Mouse (Mus musculus): ENCODE results near the gene Rrad. TPM values are rescaled to one million over a fixed set of nuclear protein-coding genes. Genes with fewer than 3 reads are reported as not detected.
"Not testable (repeated sequence)": the region's sequence is repeated elsewhere in the genome, so short reads cannot be mapped to it uniquely, and the experiment has no call there.

Rrad gene
- polyA plus RNA-seq (2015; fragmentation: Nextera tagmentation; extraction: Ambion mirVana) = 3.7 and 4.9 TPM in 2 replicates

GRCm38 (mm10) chr8:104630981-104631663 lies at the start of gene Rrad:
Gene Rrad, minus strand, starts transcription at chr8:104631327.
- H3K4me3 ChIP-seq = peak within 1 kb of the TSS; percentile 34
- H3K36me3 ChIP-seq = peaks cover 12% of the 10 kb centered on the region
- peaks cover 35% of the 10 kb centered on the region for H3K27me3 ChIP-seq
- peaks cover 15% of the 10 kb centered on the region for H3K4me1 ChIP-seq (replicated peaks)
- H3K9me3 ChIP-seq = no peaks in the 10 kb centered on the region
- under 1% methylated on average over 27 of the region's 28 CpGs for WGBS
- no peak within 1 kb of the TSS for H3K27ac ChIP-seq (replicated peaks)
- H3K9ac ChIP-seq = peak within 1 kb of the TSS; percentile 63
- peak; percentile 71 for ATAC-seq (ENCODE audit: low read depth)
- H3K4me2 ChIP-seq = peak within 1 kb of the TSS; percentile 62

- Histone ChIP-seq H3K27ac (replicated peaks) (no peak overlapping the region), H3K4me3 (no peak overlapping the region), H3K9me3 (no peaks in the 10 kb centered on the region), H3K4me2 (no peak overlapping the region), H3K9ac (no peak overlapping the region), H3K4me1 (replicated peaks) (no peaks in the 10 kb centered on the region), H3K27me3 (peaks cover 7% of the 10 kb centered on the region), H3K36me3 (no peaks in the 10 kb centered on the region)
- 0 out of 2 replicates have a peak, but pooled peaks have one; percentile 32 for ATAC-seq (ENCODE audit: low read depth)
- WGBS = 81% methylated on average over 4 of the region's 4 CpGs
These were observed 24.5 kb upstream of the Rrad start for GRCm38 (mm10) chr8:104655614-104656013.

- Histone ChIP-seq H3K27ac (replicated peaks) (no peak overlapping the region), H3K27me3 (peaks cover 7% of the 10 kb centered on the region), H3K4me3 (no peak overlapping the region), H3K9ac (no peak overlapping the region), H3K4me1 (replicated peaks) (no peaks in the 10 kb centered on the region), H3K4me2 (no peak overlapping the region), H3K36me3 (no peaks in the 10 kb centered on the region), H3K9me3 (no peaks in the 10 kb centered on the region)
- peak; percentile 88 for ATAC-seq (ENCODE audit: low read depth)
- 2% methylated on average over 3 of the region's 3 CpGs for WGBS
These were observed 23.9 kb upstream of the Rrad start for GRCm38 (mm10) chr8:104654984-104655383.

- H3K4me3 ChIP-seq; H3K9ac ChIP-seq; H3K9me3 ChIP-seq; H3K27me3 ChIP-seq; ATAC-seq (ENCODE audit: low read depth); H3K4me2 ChIP-seq; H3K27ac ChIP-seq (replicated peaks); H3K36me3 ChIP-seq: not testable (repeated sequence)
- H3K4me1 ChIP-seq (replicated peaks) = peaks cover 23% of the 10 kb centered on the region
- WGBS = 73% methylated on average over 3 of the region's 3 CpGs
These were observed 13.1 kb upstream of the Rrad start for GRCm38 (mm10) chr8:104644187-104644586.

GRCm38 (mm10) chr8:104642324-104642654 lies 11.2 kb upstream of the Rrad start:
- peak overlapping the region; percentile 89 for H3K9ac ChIP-seq
- peak overlapping the region; percentile 89 for H3K27ac ChIP-seq (replicated peaks)
- H3K4me3 ChIP-seq = peak overlapping the region; percentile 91
- no peaks in the 10 kb centered on the region for H3K9me3 ChIP-seq
- H3K4me1 ChIP-seq (replicated peaks) = peaks cover 23% of the 10 kb centered on the region
- H3K36me3 ChIP-seq = peaks cover 22% of the 10 kb centered on the region
- peak overlapping the region; percentile 85 for H3K4me2 ChIP-seq
- peak; percentile 47 for ATAC-seq (ENCODE audit: low read depth)
- H3K27me3 ChIP-seq = no peaks in the 10 kb centered on the region
- WGBS = 66% methylated on average over 6 of the region's 6 CpGs

- H3K36me3 ChIP-seq = peaks cover 24% of the 10 kb centered on the region
- H3K4me1 ChIP-seq (replicated peaks) = peaks cover 23% of the 10 kb centered on the region
- under 1% methylated on average over 66 of the region's 66 CpGs for WGBS
- H3K27me3 ChIP-seq = no peaks in the 10 kb centered on the region
- no peaks in the 10 kb centered on the region for H3K9me3 ChIP-seq
- H3K4me3 ChIP-seq = peak within 1 kb of the TSS; percentile 91
- H3K27ac ChIP-seq (replicated peaks) = peak within 1 kb of the TSS; percentile 89
- ATAC-seq (ENCODE audit: low read depth) = peak; percentile 96
- peak within 1 kb of the TSS; percentile 89 for H3K9ac ChIP-seq
- H3K4me2 ChIP-seq = peak within 1 kb of the TSS; percentile 85
These were observed 10.5 kb upstream of the Rrad start, which contains the start of gene Ciao2b for GRCm38 (mm10) chr8:104641426-104642323. Gene Ciao2b, minus strand, starts transcription at chr8:104641965.

GRCm38 (mm10) chr8:104640831-104641370 lies 9.8 kb upstream of the Rrad start:
- WGBS = 13% methylated on average over 25 of the region's 25 CpGs
- no peak; the same call in 1 of the 2 replicates for ATAC-seq (ENCODE audit: low read depth)
- Histone ChIP-seq H3K9me3 (no peaks in the 10 kb centered on the region), H3K27ac (replicated peaks) (0 out of 2 replicates have a peak overlapping the region, but pooled peaks have one; percentile 89), H3K4me1 (replicated peaks) (peaks cover 23% of the 10 kb centered on the region), H3K4me3 (peak overlapping the region; percentile 91), H3K27me3 (no peaks in the 10 kb centered on the region), H3K36me3 (peaks cover 28% of the 10 kb centered on the region), H3K9ac (peak overlapping the region; percentile 89), H3K4me2 (peak overlapping the region; percentile 85)

GRCm38 (mm10) chr8:104640241-104640640 lies 9.1 kb upstream of the Rrad start:
- no peak for ATAC-seq (ENCODE audit: low read depth)
- Histone ChIP-seq H3K9me3 (no peaks in the 10 kb centered on the region), H3K4me2 (peak overlapping the region; percentile 85), H3K27me3 (no peaks in the 10 kb centered on the region), H3K4me3 (peak overlapping the region; percentile 91), H3K36me3 (peaks cover 35% of the 10 kb centered on the region), H3K27ac (replicated peaks) (no peak overlapping the region), H3K9ac (peak overlapping the region; percentile 89), H3K4me1 (replicated peaks) (peaks cover 23% of the 10 kb centered on the region)
- 90% methylated on average over 7 of the region's 7 CpGs for WGBS

GRCm38 (mm10) chr8:104638010-104638409 lies 6.9 kb upstream of the Rrad start:
- ATAC-seq (ENCODE audit: low read depth) = no peak
- Histone ChIP-seq H3K4me1 (replicated peaks) (peaks cover 23% of the 10 kb centered on the region), H3K4me3 (no peak overlapping the region), H3K9ac (no peak overlapping the region), H3K27ac (replicated peaks) (no peak overlapping the region), H3K4me2 (no peak overlapping the region), H3K36me3 (peaks cover 38% of the 10 kb centered on the region), H3K27me3 (no peaks in the 10 kb centered on the region), H3K9me3 (no peaks in the 10 kb centered on the region)
- 89% methylated on average over 6 of the region's 6 CpGs for WGBS

GRCm38 (mm10) chr8:104635004-104635710 lies 4.0 kb upstream of the Rrad start:
- H3K9ac ChIP-seq = no peak overlapping the region
- H3K27me3 ChIP-seq = peaks cover 20% of the 10 kb centered on the region
- no peak overlapping the region for H3K27ac ChIP-seq (replicated peaks)
- no peaks in the 10 kb centered on the region for H3K9me3 ChIP-seq
- no peak for ATAC-seq (ENCODE audit: low read depth)
- no peak overlapping the region for H3K4me2 ChIP-seq
- peaks cover 38% of the 10 kb centered on the region for H3K36me3 ChIP-seq
- H3K4me3 ChIP-seq = no peak overlapping the region
- WGBS = 94% methylated on average over 3 of the region's 3 CpGs
- H3K4me1 ChIP-seq (replicated peaks) = peaks cover 19% of the 10 kb centered on the region

- ATAC-seq (ENCODE audit: low read depth) = no peak
- H3K27ac ChIP-seq (replicated peaks) = no peak overlapping the region
- no peak overlapping the region for H3K4me2 ChIP-seq
- no peak overlapping the region for H3K9ac ChIP-seq
- no peaks in the 10 kb centered on the region for H3K9me3 ChIP-seq
- peaks cover 24% of the 10 kb centered on the region for H3K36me3 ChIP-seq
- peaks cover 35% of the 10 kb centered on the region for H3K27me3 ChIP-seq
- H3K4me3 ChIP-seq = no peak overlapping the region
- WGBS = 64% methylated on average over 9 of the region's 9 CpGs
- peaks cover 15% of the 10 kb centered on the region for H3K4me1 ChIP-seq (replicated peaks)
These were observed 2.1 kb upstream of the Rrad start for GRCm38 (mm10) chr8:104633156-104633744.

Data from neural tube, embryonic 13.5 days (tissue).